Mouse (Mus musculus) C2C12 (cell line): ENCODE data around the gene Prr14l.
"Not testable (repeated sequence)": the region's sequence is repeated elsewhere in the genome, so short reads cannot be mapped to it uniquely, and the experiment has no call there.

ENCODE experiments used
- CTCF ChIP-seq: IDR thresholded peaks from one replicate; pipeline ENCODE4 v1.5.1; 2011; ENCODE audit not compliant: control insufficient read depth, insufficient read depth, insufficient read length
- USF1 ChIP-seq: IDR thresholded peaks from one replicate; pipeline ENCODE4 v1.6.1; 2011; ENCODE audit warnings: low read depth, mild to moderate bottlenecking, control low read depth, moderate library complexity

DNA sequence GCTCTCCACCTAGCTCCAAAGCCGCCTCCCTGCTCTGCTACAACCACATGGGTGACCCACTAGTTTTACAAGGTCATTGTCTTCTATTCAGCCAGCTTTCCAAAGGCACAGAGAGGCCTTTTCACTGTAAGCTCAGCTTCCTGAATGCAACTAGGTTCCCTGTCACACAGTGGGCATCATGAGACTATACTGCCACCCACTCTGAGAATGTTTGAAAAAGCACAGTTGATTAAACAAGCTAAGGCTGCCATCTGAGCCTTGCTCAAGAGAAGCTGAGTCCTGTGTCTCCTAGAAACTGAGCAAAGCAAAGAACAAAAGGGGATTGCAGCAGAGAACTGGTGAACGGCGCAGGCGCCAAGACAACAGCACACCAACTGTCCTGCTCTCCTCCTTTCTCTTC is 112.7 kb downstream of the Prr14l start:
- not testable (repeated sequence) for TF ChIP-seq USF1, CTCF
